In the genomic region with DNA sequence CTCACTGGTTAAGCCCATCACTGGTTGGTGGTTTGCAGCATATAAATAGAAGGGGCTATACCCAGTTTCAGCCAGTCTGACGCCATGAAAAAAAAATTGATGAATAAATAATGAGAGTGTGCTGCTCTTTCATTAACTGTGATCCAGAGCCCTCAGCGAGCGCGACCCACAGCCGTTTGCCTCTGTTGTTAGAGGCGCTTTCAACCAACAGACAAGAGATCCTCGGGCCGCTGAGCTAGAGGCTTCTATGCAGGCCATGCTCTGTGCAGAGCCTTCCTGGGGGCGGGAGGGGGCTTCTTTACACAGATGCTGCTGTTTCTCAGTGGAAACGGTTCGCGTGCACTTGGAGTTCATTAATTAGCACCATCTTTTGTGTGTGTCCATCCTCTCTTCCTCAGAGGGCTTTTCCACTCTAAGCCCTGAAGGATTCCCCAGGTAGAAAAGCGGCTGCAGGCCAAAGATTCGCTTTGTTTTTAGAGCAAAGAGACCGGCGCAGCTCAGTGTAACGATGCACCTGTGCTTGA, we compare ENCODE assay signal across 19 mouse cellular contexts.
DNase-seq lines count a peak whose midpoint lies in the region; ATAC-seq and TF ChIP-seq lines count a peak whose summit lies in the region.
"Had no signal": no experiment of that assay in that cellular context is flagged by ENCODE, and none has a peak within 500 bp of the region (broad histone marks: within the 10 kb centered on the region; RNA-seq: fewer than 3 reads in every experiment).

No protein-coding gene starts in this region.

- DNase-seq in brain, embryonic 14.5 days (ENCODE audit: low read depth): peak; percentile 74
- DNase-seq in embryo, embryonic 10.5 days (ENCODE audit: low spot score): peak; percentile 30
- no peak for DNase-seq in adrenal gland, postnatal 4 days (ENCODE audit: low spot score in 2 of 2)
- DNase-seq in right cerebral cortex, adult 2 months (ENCODE audit: low spot score in 2 of 2): no peak
- DNase-seq in thymus, adult 18-20 months: no peak
- DNase-seq: adrenal gland, adult 8-10 months; cerebellum, postnatal 25 days; gastrocnemius, postnatal 36 days; kidney, adult 11 months; kidney, postnatal 14 days; layer of hippocampus, adult 9-11 months; liver; lung, adult 18-20 months; right cerebral cortex, postnatal 25 days had no signal

- TF ChIP-seq POLR2A in brain, embryonic 14.5 days (IDR thresholded peaks at IDR 0.05; ENCODE audit: borderline replicate concordance, extremely low read depth, insufficient read depth, insufficient read length, poor library complexity, severe bottlenecking): no peak

- TF ChIP-seq CTCF in brain, embryonic 14.5 days (IDR thresholded peaks at IDR 0.05; ENCODE audit: borderline replicate concordance, extremely low read depth, insufficient read depth, insufficient read length): no peak

- 20% methylated on average over 17 of the region's 17 CpGs for WGBS in forebrain, embryonic 16.5 days
- WGBS in midbrain, embryonic 13.5 days: 38% methylated on average over 17 of the region's 17 CpGs

- H3K27me3 ChIP-seq in forebrain, embryonic 16.5 days (replicated peaks; ENCODE audit: control insufficient read depth, insufficient read depth, low read length): no peaks in the 10 kb centered on the region
- H3K27me3 ChIP-seq in midbrain, embryonic 13.5 days: no peaks in the 10 kb centered on the region
- H3K27me3 ChIP-seq: embryonic facial prominence, embryonic 15.5 days; heart, embryonic 13.5 days had no signal

- no peak overlapping the region for H3K9ac ChIP-seq in forebrain, embryonic 16.5 days (replicated peaks; ENCODE audit: low read depth, low read length)
- H3K9ac ChIP-seq in midbrain, embryonic 13.5 days (replicated peaks): no peak overlapping the region
- H3K9ac ChIP-seq: embryonic facial prominence, embryonic 15.5 days; heart, embryonic 13.5 days had no signal

- peaks cover 8% of the 10 kb centered on the region for H3K4me1 ChIP-seq in forebrain, embryonic 16.5 days (replicated peaks; ENCODE audit: control insufficient read depth, insufficient read depth, low read length)
- H3K4me1 ChIP-seq in midbrain, embryonic 13.5 days (replicated peaks): peaks cover 22% of the 10 kb centered on the region
- H3K4me1 ChIP-seq: embryonic facial prominence, embryonic 15.5 days; heart, embryonic 13.5 days had no signal

- no peak overlapping the region for H3K27ac ChIP-seq in forebrain, embryonic 16.5 days (ENCODE audit: low read length)
- peak overlapping the region; percentile 64; the same call in 1 of the 2 replicates for H3K27ac ChIP-seq in midbrain, embryonic 13.5 days
- H3K27ac ChIP-seq: embryonic facial prominence, embryonic 15.5 days; heart, embryonic 13.5 days; macrophage had no signal

- peak overlapping the region; percentile 9 for H3K4me2 ChIP-seq in forebrain, embryonic 16.5 days (ENCODE audit: low read length)
- peak overlapping the region; percentile 16; the same call in 1 of the 2 replicates for H3K4me2 ChIP-seq in midbrain, embryonic 13.5 days (replicated peaks)
- H3K4me2 ChIP-seq: embryonic facial prominence, embryonic 15.5 days; heart, embryonic 13.5 days had no signal

- no peaks in the 10 kb centered on the region for H3K36me3 ChIP-seq in forebrain, embryonic 16.5 days (ENCODE audit: control insufficient read depth, insufficient read depth)
- no peaks in the 10 kb centered on the region for H3K36me3 ChIP-seq in midbrain, embryonic 13.5 days
- H3K36me3 ChIP-seq: embryonic facial prominence, embryonic 15.5 days; heart, embryonic 13.5 days had no signal

- no peaks in the 10 kb centered on the region for H3K9me3 ChIP-seq in forebrain, embryonic 16.5 days (ENCODE audit: control insufficient read depth, low read length)
- H3K9me3 ChIP-seq in midbrain, embryonic 13.5 days: no peaks in the 10 kb centered on the region
- H3K9me3 ChIP-seq: embryonic facial prominence, embryonic 15.5 days had no signal

- no peak overlapping the region for H3K4me3 ChIP-seq in forebrain, embryonic 16.5 days (replicated peaks; ENCODE audit: low read length)
- no peak overlapping the region for H3K4me3 ChIP-seq in midbrain, embryonic 13.5 days (replicated peaks)
- H3K4me3 ChIP-seq: embryonic facial prominence, embryonic 15.5 days; heart, embryonic 13.5 days had no signal

- peak; percentile 31; the same call in 1 of the 2 replicates for ATAC-seq in forebrain, embryonic 16.5 days
- peak; percentile 74 for ATAC-seq in midbrain, embryonic 13.5 days

Comparison
In these comparisons a context has a peak if more than half of its experiments do, and no peak if none do; other contexts are left out.
1. DNase-seq: peak in brain, embryonic 14.5 days (single experiment) and embryo, embryonic 10.5 days (single experiment); none in adrenal gland, postnatal 4 days (0 of 2), right cerebral cortex, adult 2 months (0 of 2) and thymus, adult 18-20 months (0 of 2).